Mouse (Mus musculus): Measurements from ENCODE around the gene Hoxd11.

DNA sequence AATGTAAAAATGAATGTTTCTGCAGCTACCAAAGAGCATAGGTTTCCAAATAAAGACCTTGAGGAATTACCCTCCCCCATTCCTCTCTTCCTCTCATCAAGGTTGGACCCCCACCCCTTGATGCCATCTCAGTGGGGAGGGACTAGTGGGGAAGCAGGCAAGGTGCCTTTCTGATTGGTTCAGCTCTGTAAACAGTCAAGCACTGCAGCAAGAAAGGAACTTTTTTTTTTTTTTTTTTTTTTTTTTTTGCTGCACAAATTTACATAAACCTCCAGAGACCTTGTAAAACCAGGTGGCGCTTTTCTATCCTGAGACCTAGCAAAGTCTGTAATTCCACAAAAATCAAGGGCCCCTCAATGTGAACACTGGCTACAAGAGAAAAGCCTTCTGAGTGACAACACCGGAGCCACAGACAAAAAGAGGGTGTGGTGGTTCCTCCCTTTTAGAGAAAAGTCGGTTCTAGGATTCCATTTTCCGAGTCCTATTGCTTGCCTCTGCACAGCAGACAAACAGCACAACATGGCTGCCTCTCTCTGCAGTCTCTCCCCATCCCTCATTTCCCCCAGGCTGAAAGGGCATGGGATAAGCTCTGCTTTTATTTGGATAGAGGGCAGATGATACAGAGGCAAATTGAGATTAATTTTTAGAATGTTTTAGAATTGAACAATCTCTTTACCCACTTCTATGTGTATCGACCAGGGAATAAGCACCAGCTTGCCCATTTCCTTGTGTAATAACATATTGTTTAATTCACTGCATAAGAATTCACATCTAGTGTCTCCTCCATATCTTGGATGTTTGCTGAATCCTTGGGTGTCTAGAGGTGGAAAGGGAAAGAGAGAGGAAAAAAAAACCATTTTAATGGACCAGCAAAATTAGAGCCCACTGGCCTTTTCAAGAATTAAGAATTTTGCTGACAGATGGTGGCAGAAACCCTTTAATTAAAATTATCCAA, 30.4 kb downstream of the Hoxd11 start:
- TF ChIP-seq CTCF (IDR thresholded peaks at IDR 0.05; ENCODE audit: low read depth) (no peak), EP300 (IDR thresholded peaks at IDR 0.05; ENCODE audit: low read depth) (no peak)
